Mouse (Mus musculus) MEL (cell line): ENCODE data around the gene Zmym2. TPM values are rescaled to one million over a fixed set of nuclear protein-coding genes. Genes with fewer than 3 reads are reported as not detected.

Experiments used
- DNase-seq: peaks from one replicate; pipeline ENCODE4 v3.0.0; 2011; ENCODE audit warnings: low read depth, low spot score
- H3K27ac ChIP-seq: 2 replicates; pipeline ENCODE4 v1.5.1; 2012; ENCODE audit warnings: low read depth, mild to moderate bottlenecking, control low read depth, low read length, moderate library complexity; ENCODE audit not compliant: control insufficient read depth
- H3K27me3 ChIP-seq, 2 experiments: fragments of 150-350 bp in 1 of 2; sonication (generic) in 1 of 2; 2 replicates each; pipeline ENCODE4 v1.6.1; 2012; ENCODE audit warnings: low read length in 2 of 2, mild to moderate bottlenecking in 2 of 2, improper control_type of control experiment in 1 of 2, moderate library complexity in 1 of 2; ENCODE audit not compliant: insufficient read depth in 2 of 2, control insufficient read depth in 1 of 2
- H3K36me3 ChIP-seq, 2 experiments: 2 replicates each; pipeline ENCODE4 v1.6.1; 2012 to 2014; ENCODE audit warnings: low read length in 2 of 2, improper control_type of control experiment in 1 of 2, inconsistent platforms in 1 of 2, mild to moderate bottlenecking in 1 of 2; ENCODE audit not compliant: insufficient read depth in 2 of 2, control insufficient read depth in 1 of 2
- H3K4me1 ChIP-seq, 2 experiments: fragments of 150-350 bp in 1 of 2; sonication (generic) in 1 of 2; 2 replicates each; pipeline ENCODE4 v1.6.1; 2012; ENCODE audit warnings: low read length in 2 of 2, improper control_type of control experiment in 1 of 2, mild to moderate bottlenecking in 1 of 2; ENCODE audit not compliant: insufficient read depth in 2 of 2, control insufficient read depth in 1 of 2
- H3K4me3 ChIP-seq, 2 experiments: fragments of 150-350 bp in 1 of 2; sonication (generic) in 1 of 2; 2 replicates each; pipeline ENCODE4 v1.5.1; 2012; ENCODE audit warnings: low read depth in 2 of 2, low read length in 2 of 2, mild to moderate bottlenecking in 2 of 2, moderate library complexity in 2 of 2, control low read depth in 1 of 2, improper control_type of control experiment in 1 of 2; ENCODE audit not compliant: control insufficient read depth in 1 of 2, insufficient read depth in 1 of 2
- H3K79me2 ChIP-seq: 2 replicates; pipeline ENCODE4 v1.6.1; 2012; ENCODE audit warnings: mild to moderate bottlenecking, low read length, moderate library complexity; ENCODE audit not compliant: control insufficient read depth, poor library complexity, insufficient read depth
- H3K9ac ChIP-seq: 2 replicates; pipeline ENCODE4 v1.6.1; 2012; ENCODE audit warnings: low read depth, mild to moderate bottlenecking, control low read depth, low read length, moderate library complexity; ENCODE audit not compliant: control insufficient read depth, poor library complexity, severe bottlenecking
- H3K9me3 ChIP-seq: fragments of 150-350 bp; sonication (generic); replicated peaks from 2 replicates; pipeline ENCODE4 v1.6.1; 2012; ENCODE audit warnings: mild to moderate bottlenecking, low read length, improper control_type of control experiment, moderate library complexity; ENCODE audit not compliant: insufficient read depth
- BHLHE40 ChIP-seq: IDR thresholded peaks from 2 replicates; pipeline ENCODE4 v1.6.1; 2012; ENCODE audit warnings: low read depth, mild to moderate bottlenecking, inconsistent platforms, low read length, improper control_type of control experiment, borderline replicate concordance
- CHD1 ChIP-seq: IDR thresholded peaks from 2 replicates; pipeline ENCODE4 v1.6.1; 2012; ENCODE audit warnings: low read depth, mild to moderate bottlenecking, inconsistent platforms, low read length, improper control_type of control experiment
- CHD2 ChIP-seq: IDR thresholded peaks from 2 replicates; pipeline ENCODE4 v1.6.1; 2011; ENCODE audit warnings: low read length, improper control_type of control experiment
- ELF1 ChIP-seq: IDR thresholded peaks from 2 replicates; pipeline ENCODE4 v1.6.1; 2014; ENCODE audit warnings: low read depth, mild to moderate bottlenecking, inconsistent platforms, low read length, improper control_type of control experiment, moderate library complexity
- EP300 ChIP-seq, 2 experiments: IDR thresholded peaks; 2 replicates each; pipeline ENCODE4 v1.6.1; 2011; ENCODE audit warnings: improper control_type of control experiment in 2 of 2, low read length in 2 of 2, low read depth in 1 of 2, mild to moderate bottlenecking in 1 of 2
- ETS1 ChIP-seq: IDR thresholded peaks from 2 replicates; pipeline ENCODE4 v1.6.1; 2012; ENCODE audit warnings: low read depth, mild to moderate bottlenecking, inconsistent platforms, low read length, improper control_type of control experiment, moderate library complexity
- GABPA ChIP-seq: IDR thresholded peaks from 2 replicates; pipeline ENCODE4 v1.6.1; 2012; ENCODE audit warnings: low read depth, mild to moderate bottlenecking, inconsistent platforms, low read length, improper control_type of control experiment, moderate library complexity
- GATA1 ChIP-seq: IDR thresholded peaks from 2 replicates; pipeline ENCODE4 v1.6.1; 2011; ENCODE audit warnings: low read depth, low read length, improper control_type of control experiment
- HCFC1 ChIP-seq: IDR thresholded peaks from 2 replicates; pipeline ENCODE4 v1.6.1; 2012; ENCODE audit warnings: low read depth, mild to moderate bottlenecking, inconsistent platforms, low read length, improper control_type of control experiment, moderate library complexity
- KAT2A ChIP-seq: conservative IDR thresholded peaks from 2 replicates; pipeline ENCODE4 v1.6.1; 2012; ENCODE audit warnings: low read depth, low read length, improper control_type of control experiment, inconsistent platforms
- MAX ChIP-seq: IDR thresholded peaks from 2 replicates; pipeline ENCODE4 v1.6.1; 2011; ENCODE audit warnings: low read length, improper control_type of control experiment
- MYB ChIP-seq: IDR thresholded peaks from 2 replicates; pipeline ENCODE4 v1.6.1; 2011; ENCODE audit warnings: mild to moderate bottlenecking, low read depth, low read length, improper control_type of control experiment
- MYC ChIP-seq: IDR thresholded peaks from 2 replicates; pipeline ENCODE4 v1.6.1; 2011; ENCODE audit warnings: low read depth, mild to moderate bottlenecking, low read length, improper control_type of control experiment, moderate library complexity
- NELFE ChIP-seq: IDR thresholded peaks from 2 replicates; pipeline ENCODE4 v1.6.1; 2011; ENCODE audit warnings: low read depth, low read length, improper control_type of control experiment
- POLR2A ChIP-seq, 2 experiments: IDR thresholded peaks; 2 replicates each; pipeline ENCODE4 v1.6.1; 2011 to 2012; ENCODE audit warnings: low read length in 2 of 2, mild to moderate bottlenecking in 2 of 2, control low read depth in 1 of 2, improper control_type of control experiment in 1 of 2, low read depth in 1 of 2, moderate library complexity in 1 of 2; ENCODE audit not compliant: control insufficient read depth in 1 of 2, insufficient read depth in 1 of 2, poor library complexity in 1 of 2
- POLR2AphosphoS2 ChIP-seq: IDR thresholded peaks from 2 replicates; pipeline ENCODE4 v1.6.1; 2011; ENCODE audit warnings: low read length, improper control_type of control experiment
- RCOR1 ChIP-seq: IDR thresholded peaks from 2 replicates; pipeline ENCODE4 v1.6.1; 2012; ENCODE audit warnings: low read depth, mild to moderate bottlenecking, inconsistent platforms, low read length, improper control_type of control experiment
- SIN3A ChIP-seq: IDR thresholded peaks from 2 replicates; pipeline ENCODE4 v1.6.1; 2012; ENCODE audit warnings: low read length, improper control_type of control experiment, inconsistent platforms
- TBP ChIP-seq: IDR thresholded peaks from 2 replicates; pipeline ENCODE4 v1.8.0; 2011; ENCODE audit warnings: low read depth, low read length, improper control_type of control experiment
- ZKSCAN1 ChIP-seq: IDR thresholded peaks from 2 replicates; pipeline ENCODE4 v1.6.1; 2012; ENCODE audit warnings: low read depth, mild to moderate bottlenecking, inconsistent platforms, low read length, improper control_type of control experiment, moderate library complexity
- ZMIZ1 ChIP-seq: IDR thresholded peaks from 2 replicates; pipeline ENCODE4 v1.6.1; 2012; ENCODE audit warnings: low read depth, mild to moderate bottlenecking, inconsistent platforms, low read length, improper control_type of control experiment, moderate library complexity
- ZNF384 ChIP-seq: IDR thresholded peaks from 2 replicates; pipeline ENCODE4 v1.6.1; 2012; ENCODE audit warnings: low read depth, mild to moderate bottlenecking, inconsistent platforms, low read length, improper control_type of control experiment
- polyA plus RNA-seq, 2 experiments: library from polyadenylated mRNA; stranded (reverse) in 1 of 2; unstranded in 1 of 2; fragments of >175 nt in 1 of 2; fragments of >200 nt in 1 of 2; gene quantifications; 2 replicates each; pipeline versions ENCODE4 v1.2.1 to v1.2.4; 2012; ENCODE audit warnings: low replicate concordance in 2 of 2, low read depth in 1 of 2; ENCODE audit not compliant: insufficient read length in 2 of 2, insufficient read depth in 1 of 2, missing spikeins in 1 of 2
- total RNA-seq: library from RNA; depleted of rRNA; stranded (reverse); fragments of 300-350 nt; gene quantifications from 2 replicates; pipeline ENCODE4 v1.2.3, GENCODE M21; 2012

Zmym2 gene
- total and polyA plus RNA-seq, 3 experiments, result 9.8 to 407 (median 27.7) TPM

DNA sequence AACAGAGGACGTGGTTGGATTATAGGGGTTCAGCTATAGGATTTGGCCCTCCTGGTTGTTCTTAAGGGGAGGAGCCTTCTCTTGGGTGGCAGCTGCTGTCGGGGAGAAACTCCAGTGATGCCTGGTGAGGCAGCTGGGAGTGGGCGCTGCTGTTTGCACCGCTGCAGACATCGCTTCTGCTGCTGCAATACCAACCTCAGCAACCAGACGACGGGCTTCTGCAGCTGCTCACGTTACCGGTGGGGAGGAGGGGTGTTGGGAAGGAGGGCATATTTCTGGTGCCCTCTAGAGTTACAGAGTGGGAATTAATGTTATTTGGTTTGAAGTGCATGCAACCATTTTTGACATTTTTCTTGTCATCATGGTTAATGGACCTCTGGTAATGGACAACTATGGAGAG lies 1.4 kb downstream of the Zmym2 start (continued):
- TF ChIP-seq BHLHE40, result peak; percentile 84

- DNase-seq, result no peak
- H3K4me1 ChIP-seq, result peaks cover 0 to 4% of the 10 kb centered on the region in 2 experiments; a peak in 1 of 4 replicates
- H3K9me3 ChIP-seq, result no peaks in the 10 kb centered on the region
- no peak overlapping the region for H3K27ac ChIP-seq
- TF ChIP-seq ELF1, result no peak
- no peak for TF ChIP-seq KAT2A
- TF ChIP-seq CHD1, result no peak
- no peak for TF ChIP-seq POLR2A (IDR thresholded peaks at IDR 0.05; ENCODE audit: control insufficient read depth in 1 of 2, insufficient read depth in 1 of 2, low read depth in 1 of 2, low read length in 2 of 2, poor library complexity in 1 of 2)
- no peak for TF ChIP-seq TBP
- no peak for TF ChIP-seq MYC
- TF ChIP-seq ZMIZ1, result no peak
- no peak for TF ChIP-seq GABPA
- TF ChIP-seq RCOR1, result no peak
- no peak for TF ChIP-seq ETS1
- TF ChIP-seq CHD2, result no peak
- TF ChIP-seq HCFC1, result no peak
- TF ChIP-seq SIN3A, result no peak
- no peak for TF ChIP-seq POLR2AphosphoS2
- no peak for TF ChIP-seq NELFE
- TF ChIP-seq MAX, result no peak
- no peak for TF ChIP-seq ZKSCAN1
- no peak for TF ChIP-seq ZNF384
- no peaks in the 10 kb centered on the region for H3K27me3 ChIP-seq
- H3K36me3 ChIP-seq, result peaks cover 7 to 17% of the 10 kb centered on the region in 2 experiments
- H3K9ac ChIP-seq, result no peak overlapping the region
- H3K4me3 ChIP-seq, result no peak overlapping the region
- H3K79me2 ChIP-seq, result peaks cover 27% of the 10 kb centered on the region
These were observed 2.0 kb downstream of the Zmym2 start for GRCm38 (mm10) chr14:56888416-56888815.

- no peaks in the 10 kb centered on the region for H3K4me1 ChIP-seq
- H3K27me3 ChIP-seq, result no peaks in the 10 kb centered on the region
- H3K36me3 ChIP-seq, result peaks cover 18% of the 10 kb centered on the region in 2 experiments
- peaks cover 12% of the 10 kb centered on the region; the same call in 1 of the 2 replicates for H3K79me2 ChIP-seq
- no peak for DNase-seq
- TF ChIP-seq EP300 (IDR thresholded peaks at IDR 0.05; ENCODE audit: low read depth in 1 of 2, low read length in 2 of 2) (no peak), GABPA (no peak), MYB (no peak), CHD1 (no peak), GATA1 (no peak), ZMIZ1 (no peak)
- H3K9me3 ChIP-seq, result no peaks in the 10 kb centered on the region
- H3K27ac ChIP-seq, result no peak overlapping the region
- H3K4me3 ChIP-seq, result no peak overlapping the region
- H3K9ac ChIP-seq, result no peak overlapping the region
These were observed 8.0 kb downstream of the Zmym2 start for GRCm38 (mm10) chr14:56894417-56894816.
